Mouse (Mus musculus) hindbrain, embryonic 10.5 days (tissue): ENCODE measurements around the gene Ccdc66. TPM values are rescaled to one million over a fixed set of nuclear protein-coding genes. Genes with fewer than 3 reads are reported as not detected.

Experiments
- DNase-seq: peaks from one replicate; pipeline ENCODE4 v3.0.0-alpha.2; 2017; ENCODE audit warnings: low spot score
- H3K27ac ChIP-seq: fragments of 300-500 bp; sonication (generic); 2 replicates; pipeline ENCODE4 v1.5.1; 2016; ENCODE audit warnings: mild to moderate bottlenecking, moderate library complexity
- H3K27me3 ChIP-seq: fragments of 300-500 bp; sonication (generic); 2 replicates; pipeline ENCODE4 v1.6.1; 2016; ENCODE audit warnings: mild to moderate bottlenecking; ENCODE audit not compliant: poor library complexity, insufficient read depth, severe bottlenecking
- H3K36me3 ChIP-seq: fragments of 300-500 bp; sonication (generic); 2 replicates; pipeline ENCODE4 v1.6.1; 2016; ENCODE audit warnings: mild to moderate bottlenecking, moderate library complexity
- H3K4me1 ChIP-seq: fragments of 300-500 bp; sonication (generic); replicated peaks from 2 replicates; pipeline ENCODE4 v1.6.1; 2016; ENCODE audit warnings: mild to moderate bottlenecking
- H3K4me3 ChIP-seq: fragments of 300-500 bp; sonication (generic); 2 replicates; pipeline ENCODE4 v1.5.1; 2016; ENCODE audit warnings: mild to moderate bottlenecking, moderate library complexity
- H3K9me3 ChIP-seq: fragments of 300-500 bp; sonication (generic); 2 replicates; pipeline ENCODE4 v1.6.1; 2016; ENCODE audit warnings: mild to moderate bottlenecking, moderate library complexity
- WGBS: fragments of 180-500 bp; shearing (Covaris S2); methylation state at CpG from one replicate; pipeline ENCODE4 v1.1.7; 2016; 5-methylcytosine and 5-hydroxymethylcytosine counted together
- polyA plus RNA-seq: library from polyadenylated mRNA; unstranded; fragments of >200 nt; fragmentation: Nextera tagmentation; extraction: Ambion mirVana; gene quantifications from 2 replicates; pipeline ENCODE4 v1.2.1, GENCODE M21; 2016

The Ccdc66 gene
- polyA plus RNA-seq, 1 experiment from 2014 or later: 12.3 TPM

- 93% methylated on average over 2 of the region's 2 CpGs for WGBS
- H3K27me3 ChIP-seq: peaks cover 14% of the 10 kb centered on the region
Observed at GRCm38 (mm10) chr14:27432064-27432463, 76.2 kb downstream of the Ccdc66 start.

More at GRCm38 (mm10) chr14:27432064-27432463, 76.2 kb downstream of the Ccdc66 start:
- Histone ChIP-seq H3K27ac (no peak overlapping the region), H3K4me1 (peaks cover 14% of the 10 kb centered on the region), H3K36me3 (peaks cover 58% of the 10 kb centered on the region), H3K9me3 (peaks cover 22% of the 10 kb centered on the region), H3K4me3 (no peak overlapping the region)
- no peak for DNase-seq

Other genes starting within 250 kb of the Ccdc66 start
- gene Fam208a, start 79.6 kb downstream of the Ccdc66 start, polyA plus RNA-seq: 11.5 and 13.1 TPM in 2 replicates
- gene Erc2, start 114.0 kb upstream of the Ccdc66 start, polyA plus RNA-seq: 9.7 and 15.3 TPM in 2 replicates